Mouse (Mus musculus) heart, postnatal 14 days (tissue): ENCODE results near the gene Aknad1. TPM values are rescaled to one million over a fixed set of nuclear protein-coding genes. Genes with fewer than 3 reads are reported as not detected.

Source experiments
- total RNA-seq, 2 experiments: library from RNA; stranded (reverse); gene quantifications; 2 replicates each; pipeline ENCODE4 v1.2.3; 2021

Aknad1 gene
- total RNA-seq, 2 experiments from 2014 or later: 0.07 TPM; not detected in 1

Other genes with a start within 250 kb of the Aknad1 start
- gene 1700013F07Rik, start 205.5 kb upstream of the Aknad1 start, total RNA-seq: not detected
- under 1 TPM; 0.24 to 0.81 TPM for gene 5330417C22Rik, start 203.1 kb upstream of the Aknad1 start, total RNA-seq
- gene Tmem167b, start 177.2 kb upstream of the Aknad1 start, total RNA-seq: 10 to 100 TPM; 25.4 to 25.6 TPM
- gene Taf13, start 168.0 kb upstream of the Aknad1 start, total RNA-seq: 10 to 100 TPM; 17.3 to 17.8 TPM
- 1 to 10 TPM; 8.9 to 9.0 TPM for gene Wdr47, start 148.4 kb upstream of the Aknad1 start, total RNA-seq
- 10 to 100 TPM; 35.5 to 36.0 TPM for gene Clcc1, start 85.7 kb upstream of the Aknad1 start, total RNA-seq
- gene Gpsm2, start 17.3 kb upstream of the Aknad1 start, total RNA-seq: 1 to 10 TPM; 3.7 to 5.1 TPM
- 10 to 100 TPM; 25.9 to 31.3 TPM for gene Stxbp3, start 100.9 kb downstream of the Aknad1 start, total RNA-seq
- gene Fndc7, start 150.3 kb downstream of the Aknad1 start, total RNA-seq: under 1 TPM in 1 of 2 experiments, not detected in 1; 0.12 TPM
- 10 to 100 TPM; 27.7 to 28.1 TPM for gene Prpf38b, start 172.1 kb downstream of the Aknad1 start, total RNA-seq
- not detected for gene Henmt1, start 200.2 kb downstream of the Aknad1 start, total RNA-seq
- gene Gm9857, start 200.8 kb downstream of the Aknad1 start, total RNA-seq: not detected